ENCODE assay signal across 20 mouse cellular contexts in the genomic region with DNA sequence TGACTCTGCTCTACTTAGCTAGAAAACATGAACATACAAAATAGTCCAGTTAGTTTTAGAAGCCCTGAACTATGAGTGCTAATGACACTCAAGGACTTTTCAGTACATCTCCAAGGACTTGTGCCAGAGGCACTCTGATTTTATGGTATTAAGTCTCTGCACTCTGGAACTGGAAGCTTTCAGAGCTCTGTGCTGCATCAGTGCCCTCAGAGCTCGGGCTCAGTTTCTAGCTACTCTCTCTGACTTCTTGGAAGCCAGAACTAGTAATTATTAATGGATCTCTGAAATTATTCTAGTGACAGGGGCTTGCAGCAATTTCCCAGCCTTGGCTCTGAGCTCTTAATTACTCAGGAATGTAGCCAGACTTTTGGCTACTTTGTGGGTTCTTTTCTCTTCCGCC. TPM values are rescaled to one million over a fixed set of nuclear protein-coding genes. Genes with fewer than 3 reads are reported as not detected.
DNase-seq lines count a peak whose midpoint lies in the region; ATAC-seq and TF ChIP-seq lines count a peak whose summit lies in the region.
"Had no signal": no experiment of that assay in that cellular context is flagged by ENCODE, and none has a peak within 500 bp of the region (broad histone marks: within the 10 kb centered on the region; RNA-seq: fewer than 3 reads in every experiment).

No protein-coding gene starts in this region.

- no peak for TF ChIP-seq CTCF in Patski (IDR thresholded peaks at IDR 0.05)

- intact Hi-C loops in heart, postnatal 25 days (cut with DNase I), result no loop called here

- no peak overlapping the region for H3K4me2 ChIP-seq in kidney, embryonic 16.5 days (replicated peaks; ENCODE audit: low read depth, low read length)
- H3K4me2 ChIP-seq: embryonic facial prominence, embryonic 12.5 days; forebrain, embryonic 15.5 days; heart, embryonic 12.5 days; hindbrain, embryonic 15.5 days had no signal

- H3K27ac ChIP-seq in heart, embryonic 10.5 days, result no peak overlapping the region
- H3K27ac ChIP-seq in kidney, embryonic 16.5 days (ENCODE audit: low read length), result no peak overlapping the region
- H3K27ac ChIP-seq: embryonic facial prominence, embryonic 12.5 days; forebrain, embryonic 15.5 days; heart, adult 2 months; hindbrain, embryonic 15.5 days had no signal

- H3K4me1 ChIP-seq in heart, embryonic 10.5 days, result no peaks in the 10 kb centered on the region
- H3K4me1 ChIP-seq in kidney, embryonic 16.5 days (ENCODE audit: insufficient read depth, low read length), result no peaks in the 10 kb centered on the region
- H3K4me1 ChIP-seq: embryonic facial prominence, embryonic 12.5 days; forebrain, embryonic 15.5 days; heart, embryonic 12.5 days; hindbrain, embryonic 15.5 days had no signal

- H3K9ac ChIP-seq in kidney, embryonic 16.5 days (replicated peaks; ENCODE audit: low read length), result no peak overlapping the region
- H3K9ac ChIP-seq: embryonic facial prominence, embryonic 12.5 days; forebrain, embryonic 15.5 days; heart, embryonic 12.5 days; hindbrain, embryonic 15.5 days had no signal

- CTCF ChIA-PET in Patski (lab: Charles Lee), result interaction anchor here (0.9 to 1.8 kb wide), 7 partner anchors 9 to 81 kb away, joined by 3 to 7 read pairs (median 4); no protein-coding TSS in a partner anchor

- H3K36me3 ChIP-seq in heart, embryonic 10.5 days, result no peaks in the 10 kb centered on the region
- no peaks in the 10 kb centered on the region for H3K36me3 ChIP-seq in kidney, embryonic 16.5 days (ENCODE audit: insufficient read depth, low read length)
- H3K36me3 ChIP-seq: embryonic facial prominence, embryonic 12.5 days; forebrain, embryonic 15.5 days; heart, embryonic 12.5 days; hindbrain, embryonic 15.5 days had no signal

- H3K4me3 ChIP-seq in heart, embryonic 10.5 days, result no peak overlapping the region
- no peak overlapping the region for H3K4me3 ChIP-seq in kidney, embryonic 16.5 days (ENCODE audit: low read length)
- H3K4me3 ChIP-seq: embryonic facial prominence, embryonic 12.5 days; forebrain, embryonic 15.5 days; heart, adult 2 months; heart, embryonic 12.5 days; hindbrain, embryonic 15.5 days had no signal

- POLR2A ChIA-PET in Patski (lab: Charles Lee), result interaction anchor here (1.6 kb wide), 1 partner anchor 12 kb away, joined by 8 read pairs; no protein-coding TSS in a partner anchor

- in situ Hi-C loops in Patski (cut with MboI; ENCODE audit: low pct_unique_long_range_greater_than_20kb), result no loop called here

- H3K9me3 ChIP-seq in heart, embryonic 10.5 days, result peaks cover 5% of the 10 kb centered on the region
- no peaks in the 10 kb centered on the region for H3K9me3 ChIP-seq in kidney, embryonic 16.5 days (ENCODE audit: low read length)
- H3K9me3 ChIP-seq: forebrain, embryonic 15.5 days; hindbrain, embryonic 15.5 days had no signal

- peak; percentile 17 for DNase-seq in heart, embryonic 10.5 days (ENCODE audit: low spot score)
- no peak for DNase-seq in heart, postnatal 25 days (ENCODE audit: low spot score)
- peak; percentile 63 for DNase-seq in kidney, adult 9 months
- peak; percentile 34 for DNase-seq in Patski (ENCODE audit: low read depth, low spot score)
- DNase-seq in kidney, postnatal 36 days, result peak; percentile 40 to 41
- no peak for DNase-seq in cerebellum, postnatal 36 days
- DNase-seq in embryo, embryonic 10.5 days (ENCODE audit: low spot score), result no peak
- DNase-seq: adrenal gland, adult 8-10 months; cerebellum, adult 11-12 months; cerebellum, postnatal 10 days; gastrocnemius, postnatal 10 days; heart, adult 2 months; heart, postnatal 36 days had no signal

- WGBS in heart, embryonic 10.5 days, result 87% methylated on average over 2 of the region's 2 CpGs
- WGBS in kidney, embryonic 16.5 days, result 66% methylated on average over 2 of the region's 2 CpGs

- no peak for ATAC-seq in kidney, embryonic 16.5 days (ENCODE audit: low FRiP score, low TSS enrichment)
- ATAC-seq in Patski, result peak; percentile 68
- ATAC-seq: forebrain, embryonic 15.5 days had no signal

- H3K27me3 ChIP-seq in heart, embryonic 10.5 days (ENCODE audit: insufficient read depth, poor library complexity, severe bottlenecking), result no peaks in the 10 kb centered on the region
- no peaks in the 10 kb centered on the region for H3K27me3 ChIP-seq in kidney, embryonic 16.5 days (ENCODE audit: insufficient read depth, low read length)
- no peaks in the 10 kb centered on the region for H3K27me3 ChIP-seq in Patski
- H3K27me3 ChIP-seq: embryonic facial prominence, embryonic 12.5 days; forebrain, embryonic 15.5 days; heart, embryonic 12.5 days; hindbrain, embryonic 15.5 days had no signal

RNA-seq across cellular contexts. Expression of gene Klhl31, which starts 37.7 kb away (rescaled TPM):
- polyA plus RNA-seq in heart, embryonic 10.5 days (2016; fragmentation: Nextera tagmentation; extraction: Ambion mirVana), result 35.8 and 68.3 TPM in 2 replicates
- 100 to 1,000 TPM; 144 to 150 TPM for total RNA-seq in heart, postnatal 25 days (2021)
- 0.92 and 0.98 TPM in 2 replicates for polyA plus RNA-seq in kidney, embryonic 16.5 days (2015; fragmentation: Nextera tagmentation; extraction: Ambion mirVana)
- polyA plus RNA-seq in Patski (2021), result 0.10 TPM
- total RNA-seq: common myeloid progenitor, adult 5-6 weeks; MEL had no signal

Comparison
In these comparisons a context has a peak if more than half of its experiments do, and no peak if none do; other contexts are left out.
1. DNase-seq: peak in heart, embryonic 10.5 days (single experiment), kidney, adult 9 months (single experiment), Patski (single experiment) and kidney, postnatal 36 days (2 of 2); none in heart, postnatal 25 days (single experiment), cerebellum, postnatal 36 days (0 of 2) and embryo, embryonic 10.5 days (single experiment).
2. RNA of gene Klhl31, which starts 37.7 kb away (polyA plus RNA-seq): 35.8 to 68.3 TPM in heart, embryonic 10.5 days; 0.92 to 0.98 TPM in kidney, embryonic 16.5 days and 0.10 TPM in Patski (single experiment); every median in the first group is over 10 times any median in the second.